Mouse (Mus musculus) C2C12 (cell line): ENCODE measurements around the gene Rdh9. TPM values are rescaled to one million over a fixed set of nuclear protein-coding genes. Genes with fewer than 3 reads are reported as not detected.
"Not testable (repeated sequence)": the region's sequence is repeated elsewhere in the genome, so short reads cannot be mapped to it uniquely, and the experiment has no call there.

Source experiments
- H3K27me3 ChIP-seq: one replicate; pipeline ENCODE4 v1.6.1; 2011; ENCODE audit not compliant: control insufficient read depth, insufficient read depth, insufficient read length
- H3K36me3 ChIP-seq: one replicate; pipeline ENCODE4 v1.6.1; 2011; ENCODE audit not compliant: control insufficient read depth, insufficient read depth
- H3K4me3 ChIP-seq: one replicate; pipeline ENCODE4 v1.5.1; 2011; ENCODE audit warnings: mild to moderate bottlenecking, control low read depth; ENCODE audit not compliant: poor library complexity, insufficient read depth, severe bottlenecking
- H3K79me2 ChIP-seq: one replicate; pipeline ENCODE4 v1.6.1; 2011; ENCODE audit not compliant: control insufficient read depth, insufficient read depth
- H3K79me3 ChIP-seq: one replicate; pipeline ENCODE4 v1.6.1; 2011; ENCODE audit warnings: low read depth, control low read depth
- H3ac ChIP-seq: one replicate; pipeline ENCODE3; 2011; ENCODE audit warnings: low read depth; ENCODE audit not compliant: control insufficient read depth, insufficient read length
- CEBPB ChIP-seq: IDR thresholded peaks from one replicate; pipeline ENCODE4 v1.6.1; 2011; ENCODE audit warnings: low read depth, mild to moderate bottlenecking, control low read depth, moderate library complexity
- CTCF ChIP-seq: IDR thresholded peaks from one replicate; pipeline ENCODE4 v1.5.1; 2011; ENCODE audit not compliant: control insufficient read depth, insufficient read depth, insufficient read length
- FOSL1 ChIP-seq: IDR thresholded peaks from one replicate; pipeline ENCODE4 v1.8.0; 2011; ENCODE audit warnings: mild to moderate bottlenecking, low read length; ENCODE audit not compliant: poor library complexity, insufficient read depth, severe bottlenecking
- MAX ChIP-seq: IDR thresholded peaks from one replicate; pipeline ENCODE4 v1.6.1; 2011; ENCODE audit warnings: mild to moderate bottlenecking, control low read depth
- MYOD1 ChIP-seq: IDR thresholded peaks from one replicate; pipeline ENCODE4 v1.6.1; 2011; ENCODE audit warnings: low read depth; ENCODE audit not compliant: control insufficient read depth, insufficient read length
- MYOG ChIP-seq: IDR thresholded peaks from one replicate; pipeline ENCODE4 v1.6.1; 2011; ENCODE audit not compliant: control insufficient read depth, insufficient read length; ENCODE audit errors: extremely low read depth
- USF1 ChIP-seq: IDR thresholded peaks from one replicate; pipeline ENCODE4 v1.6.1; 2011; ENCODE audit warnings: low read depth, mild to moderate bottlenecking, control low read depth, moderate library complexity
- polyA plus RNA-seq: library from polyadenylated mRNA; unstranded; fragments of >200 nt; fragmentation: generic; extraction: Trizol; gene quantifications from one replicate; pipeline ENCODE4 v1.2.1, GENCODE M21; 2012; ENCODE audit warnings: missing spikeins

The Rdh9 gene
- polyA plus RNA-seq, 1 experiment: 0.02 TPM

- no peaks in the 10 kb centered on the region for H3K79me3 ChIP-seq
- no peaks in the 10 kb centered on the region for H3K27me3 ChIP-seq
- no peak overlapping the region for H3K4me3 ChIP-seq
- no peak overlapping the region for H3ac ChIP-seq
- H3K79me2 ChIP-seq: no peaks in the 10 kb centered on the region
- TF ChIP-seq CEBPB (no peak), MYOD1 (no peak), MAX (no peak), CTCF (no peak), MYOG (no peak), FOSL1 (no peak), USF1 (no peak)
- H3K36me3 ChIP-seq: no peaks in the 10 kb centered on the region
Measured at GRCm38 (mm10) chr10:127801612-127802011, 25.4 kb downstream of the Rdh9 start.

GRCm38 (mm10) chr10:127802236-127802635 lies 26.1 kb downstream of the Rdh9 start:
- Histone ChIP-seq H3K79me3 (no peaks in the 10 kb centered on the region), H3K4me3 (no peak overlapping the region), H3ac (no peak overlapping the region), H3K36me3 (no peaks in the 10 kb centered on the region), H3K27me3 (no peaks in the 10 kb centered on the region), H3K79me2 (no peaks in the 10 kb centered on the region)
- no peak for TF ChIP-seq MYOG
- no peak for TF ChIP-seq MAX

DNA sequence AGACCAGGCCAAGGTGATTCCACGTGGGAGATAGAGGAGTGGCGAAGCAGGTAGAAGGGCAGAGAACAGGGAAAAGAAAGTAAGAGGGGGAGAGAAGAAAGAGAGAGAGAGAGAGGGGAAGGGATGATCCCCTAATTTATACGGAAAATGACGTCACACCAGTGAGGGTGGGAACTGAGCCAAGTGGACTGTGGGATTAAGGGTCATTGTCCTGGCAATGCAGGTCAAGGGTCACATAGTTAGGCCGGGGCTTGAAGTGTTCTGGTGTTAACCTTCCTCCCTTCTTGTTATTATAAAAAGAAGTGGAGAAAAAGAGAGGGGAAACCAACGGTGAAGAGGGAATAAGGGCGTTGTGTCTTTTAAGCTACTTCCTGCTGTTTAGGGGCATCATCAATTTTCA lies 28.2 kb downstream of the Rdh9 start:
- Histone ChIP-seq H3K27me3 (no peaks in the 10 kb centered on the region), H3K4me3 (no peak overlapping the region), H3K36me3 (no peaks in the 10 kb centered on the region), H3K79me3 (no peaks in the 10 kb centered on the region), H3ac (no peak overlapping the region), H3K79me2 (no peaks in the 10 kb centered on the region)
- no peak for TF ChIP-seq CTCF
- TF ChIP-seq CEBPB: no peak
- TF ChIP-seq FOSL1: no peak
- TF ChIP-seq MAX: no peak
- TF ChIP-seq USF1: no peak
- TF ChIP-seq MYOD1: no peak
- no peak for TF ChIP-seq MYOG

GRCm38 (mm10) chr10:127815888-127816287 lies 39.7 kb downstream of the Rdh9 start:
- no peak overlapping the region for H3ac ChIP-seq
- no peaks in the 10 kb centered on the region for H3K79me2 ChIP-seq
- TF ChIP-seq CEBPB (no peak), MYOG (no peak), FOSL1 (no peak), CTCF (no peak), MAX (no peak), USF1 (no peak), MYOD1 (no peak)
- no peaks in the 10 kb centered on the region for H3K27me3 ChIP-seq
- no peaks in the 10 kb centered on the region for H3K79me3 ChIP-seq
- no peak overlapping the region for H3K4me3 ChIP-seq
- no peaks in the 10 kb centered on the region for H3K36me3 ChIP-seq

DNA sequence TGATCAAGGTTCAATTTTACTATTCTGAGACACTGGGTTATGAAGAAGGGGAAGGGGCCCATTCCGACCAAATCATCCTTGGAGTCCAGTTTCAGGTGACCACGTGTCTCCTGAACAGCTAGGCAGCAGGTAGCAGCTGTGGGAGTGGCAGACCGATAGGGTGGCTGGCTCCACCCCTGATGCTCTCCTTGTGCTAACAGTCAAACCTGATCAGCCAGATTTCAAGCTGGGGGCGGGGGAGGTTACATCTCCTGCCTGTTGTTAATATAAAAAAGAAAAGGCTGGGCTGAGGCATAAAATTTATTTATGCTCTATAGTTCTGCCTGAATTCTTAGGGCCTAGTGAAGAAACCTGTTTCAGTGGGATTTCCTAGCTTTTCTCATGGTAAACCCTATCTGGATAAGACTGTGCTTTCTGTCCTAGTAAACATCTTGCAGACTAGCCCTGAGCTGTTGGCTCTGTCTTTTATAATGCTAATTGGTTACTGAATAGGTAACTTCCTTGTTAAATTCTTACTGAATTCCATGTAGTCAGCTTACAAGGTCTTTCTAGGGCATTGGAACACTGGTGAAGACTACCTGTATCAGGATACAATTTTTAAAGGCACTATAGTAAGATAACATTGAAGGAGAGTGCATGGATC lies 41.2 kb downstream of the Rdh9 start:
- not testable (repeated sequence) for H3K4me3 ChIP-seq, H3ac ChIP-seq, H3K27me3 ChIP-seq, H3K36me3 ChIP-seq, H3K79me3 ChIP-seq, H3K79me2 ChIP-seq

DNA sequence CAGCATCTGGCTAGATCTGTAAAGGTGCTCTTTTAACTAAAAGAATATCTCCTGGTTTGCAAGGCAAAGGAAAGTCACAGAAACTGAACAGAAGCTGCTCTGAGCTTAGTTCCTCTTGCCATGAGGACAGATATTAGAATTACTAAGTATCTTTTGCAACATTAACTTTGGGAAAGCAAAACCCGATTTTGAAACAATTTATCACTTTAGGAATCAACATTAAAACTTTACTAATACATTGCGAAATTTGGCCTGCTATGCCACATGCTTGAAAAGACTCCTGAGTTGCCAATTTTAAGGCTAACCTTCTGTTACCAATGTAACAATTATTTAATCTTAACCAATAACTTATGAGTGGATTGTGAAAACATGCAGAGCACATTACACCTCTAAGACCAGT lies 45.6 kb downstream of the Rdh9 start:
- H3K79me3 ChIP-seq, H3K27me3 ChIP-seq, H3ac ChIP-seq, H3K79me2 ChIP-seq, H3K36me3 ChIP-seq, H3K4me3 ChIP-seq: not testable (repeated sequence)
